Mouse (Mus musculus) E14TG2a.4 (cell line): ENCODE measurements around the gene Sympk.

Experiments used
- CTCF ChIP-seq: conservative IDR thresholded peaks from 2 replicates; pipeline ENCODE4 v1.5.1; 2014; ENCODE audit warnings: low read length
- NANOG ChIP-seq: IDR thresholded peaks from 2 replicates; pipeline ENCODE4 v1.6.1; 2014; ENCODE audit warnings: borderline replicate concordance, low read length, mixed read lengths

DNA sequence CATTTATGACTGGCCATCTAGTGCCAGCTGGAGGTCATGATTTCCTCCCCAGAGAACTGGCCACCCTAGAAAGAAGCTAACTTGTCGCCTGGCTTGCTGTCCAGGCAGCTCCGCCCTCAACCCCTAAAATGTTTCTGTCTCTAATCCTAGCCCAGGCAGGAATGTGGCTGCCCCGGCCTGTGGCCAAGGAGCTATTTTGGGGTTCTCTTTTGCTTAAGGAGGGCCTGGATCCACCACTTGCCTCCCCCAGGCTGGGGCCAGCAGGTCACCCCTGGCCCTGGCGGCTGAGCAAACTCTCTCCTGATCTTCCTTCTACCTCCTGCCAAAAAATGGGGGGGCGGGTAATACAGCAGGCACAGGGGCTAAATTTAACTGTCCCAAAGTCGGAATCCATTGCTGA lies 58.9 kb downstream of the Sympk start:
- TF ChIP-seq CTCF (no peak), NANOG (no peak)
